7 mouse cellular contexts compared by ENCODE assay signal in genomic region chr8:69399181-69399955, GRCm38 (mm10). TPM values are rescaled to one million over a fixed set of nuclear protein-coding genes. Genes with fewer than 3 reads are reported as not detected.
DNase-seq lines count a peak whose midpoint lies in the region; ATAC-seq and TF ChIP-seq lines count a peak whose summit lies in the region.

No protein-coding gene starts in this region.

- peak overlapping the region; percentile 75 for H3K9ac ChIP-seq in hindbrain, embryonic 14.5 days
- H3K9ac ChIP-seq in limb, embryonic 11.5 days (ENCODE audit: low read length) = peak overlapping the region; percentile 67

- H3K27me3 ChIP-seq in hindbrain, embryonic 14.5 days (ENCODE audit: control insufficient read depth, insufficient read depth, low read length) = no peaks in the 10 kb centered on the region
- H3K27me3 ChIP-seq in limb, embryonic 11.5 days (ENCODE audit: control insufficient read depth, insufficient read depth, low read length) = no peaks in the 10 kb centered on the region
- H3K27me3 ChIP-seq in small intestine, adult 2 months (ENCODE audit: control insufficient read depth, insufficient read depth, low read length) = no peaks in the 10 kb centered on the region; the same call in 1 of the 2 replicates

- TF ChIP-seq CTCF in small intestine, adult 2 months (IDR thresholded peaks at IDR 0.05; ENCODE audit: extremely low read depth, insufficient read length, insufficient replicate concordance, low read depth, low read length) = no peak

- WGBS in hindbrain, embryonic 14.5 days = 13% methylated on average over 42 of the region's 43 CpGs
- WGBS in limb, embryonic 11.5 days = 17% methylated on average over 43 of the region's 43 CpGs
- WGBS in small intestine, adult 2 months = 13% methylated on average over 43 of the region's 43 CpGs

- no peaks in the 10 kb centered on the region for H3K9me3 ChIP-seq in hindbrain, embryonic 14.5 days (ENCODE audit: control insufficient read depth, low read length)
- H3K9me3 ChIP-seq in limb, embryonic 11.5 days (ENCODE audit: control insufficient read depth, low read length) = no peaks in the 10 kb centered on the region

- TF ChIP-seq POLR2A in small intestine, adult 2 months (IDR thresholded peaks at IDR 0.05; ENCODE audit: low read depth, low read length) = no peak; the same call in 1 of the 2 replicates

- peak overlapping the region; percentile 83 for H3K4me2 ChIP-seq in hindbrain, embryonic 14.5 days (replicated peaks)
- peak overlapping the region; percentile 65 for H3K4me2 ChIP-seq in limb, embryonic 11.5 days (ENCODE audit: low read depth, severe bottlenecking)

- peak overlapping the region; percentile 52 for H3K4me3 ChIP-seq in hindbrain, embryonic 14.5 days (replicated peaks; ENCODE audit: low read length)
- H3K4me3 ChIP-seq in limb, embryonic 11.5 days (ENCODE audit: low read depth, low read length) = peak overlapping the region; percentile 38
- H3K4me3 ChIP-seq in small intestine, adult 2 months (ENCODE audit: low read depth, low read length) = peak overlapping the region; percentile 86

- ATAC-seq in hindbrain, embryonic 14.5 days (ENCODE audit: low FRiP score) = peak; percentile 25; the same call in 1 of the 2 replicates
- ATAC-seq in limb, embryonic 11.5 days (ENCODE audit: insufficient number of reproducible peaks, low FRiP score, low TSS enrichment, low read depth) = peak; percentile 42

- H3K4me1 ChIP-seq in hindbrain, embryonic 14.5 days (replicated peaks; ENCODE audit: control insufficient read depth, insufficient read depth, low read length) = peaks cover 18% of the 10 kb centered on the region
- peaks cover 5% of the 10 kb centered on the region; the same call in 1 of the 2 replicates for H3K4me1 ChIP-seq in limb, embryonic 11.5 days (ENCODE audit: control insufficient read depth, insufficient read depth, low read length)
- peaks cover 3% of the 10 kb centered on the region; the same call in 1 of the 2 replicates for H3K4me1 ChIP-seq in small intestine, adult 2 months (ENCODE audit: control insufficient read depth, insufficient read depth, insufficient read length, low read length)

- DNase-seq in adrenal gland, adult 8-10 months = peak; percentile 38
- DNase-seq in cerebellum, adult 9-10 months = peak; percentile 39
- DNase-seq in gastrocnemius, adult 8-10 months (ENCODE audit: low spot score in 2 of 2) = peak; percentile 22 to 29
- peak; percentile 32 for DNase-seq in hindbrain, embryonic 14.5 days (ENCODE audit: low spot score)
- peak; percentile 59 for DNase-seq in limb, embryonic 11.5 days (ENCODE audit: low spot score)
- DNase-seq in mesoderm, embryonic 11.5 days (ENCODE audit: low read depth, low spot score) = peak; percentile 23

- H3K36me3 ChIP-seq in hindbrain, embryonic 14.5 days (replicated peaks; ENCODE audit: control insufficient read depth, insufficient read depth) = no peaks in the 10 kb centered on the region
- no peaks in the 10 kb centered on the region for H3K36me3 ChIP-seq in limb, embryonic 11.5 days (ENCODE audit: control insufficient read depth, insufficient read depth, low read length)
- no peaks in the 10 kb centered on the region for H3K36me3 ChIP-seq in small intestine, adult 2 months (ENCODE audit: control insufficient read depth, insufficient read depth, low read length)

- no peak overlapping the region for H3K27ac ChIP-seq in hindbrain, embryonic 14.5 days
- H3K27ac ChIP-seq in limb, embryonic 11.5 days (replicated peaks; ENCODE audit: low read depth, low read length) = no peak overlapping the region
- peak overlapping the region; percentile 82 for H3K27ac ChIP-seq in small intestine, adult 2 months (ENCODE audit: insufficient read depth, low read depth, low read length)

RNA-seq across cellular contexts. Expression of gene Gm9495, which starts 54.0 kb away (rescaled TPM):
- total RNA-seq in adrenal gland, adult 8-10 months (2022) = under 1 TPM in 1 of 4 experiments, not detected in 3; 0.71 TPM
- not detected for total RNA-seq in gastrocnemius, adult 8-10 months (2022)
- not detected in 2 replicates for polyA plus RNA-seq in hindbrain, embryonic 14.5 days (2014; fragmentation: Nextera tagmentation; extraction: Ambion mirVana)
- not detected in 2 replicates for polyA plus RNA-seq in limb, embryonic 11.5 days (2014; fragmentation: Nextera tagmentation; extraction: Ambion mirVana)
- polyA plus RNA-seq in small intestine, adult 2 months (2012; rRNA removed) = not detected in 2 replicates
